Mouse (Mus musculus) embryonic facial prominence, embryonic 11.5 days (tissue): ENCODE data around the gene Faf1. TPM values are rescaled to one million over a fixed set of nuclear protein-coding genes. Genes with fewer than 3 reads are reported as not detected.

Experiments used
- ATAC-seq: fragments of 200-750 bp; cut with Nextera tagmentation; replicated peaks from 2 replicates; pipeline ENCODE4 v1.8.0; 2017; ENCODE audit warnings: low read depth; ENCODE audit not compliant: insufficient number of reproducible peaks, low FRiP score, low TSS enrichment
- DNase-seq: peaks from one replicate; pipeline ENCODE4 v3.0.0-alpha.2; 2015; ENCODE audit warnings: low spot score
- H3K27ac ChIP-seq: fragments of 300-500 bp; sonication (generic); replicated peaks from 2 replicates; pipeline ENCODE4 v1.5.1; 2014; ENCODE audit warnings: mild to moderate bottlenecking, low read depth, low read length, control low read depth
- H3K27me3 ChIP-seq: fragments of 300-500 bp; sonication (generic); 2 replicates; pipeline ENCODE4 v1.6.1; 2014; ENCODE audit warnings: mild to moderate bottlenecking, low read length, moderate library complexity, mixed read lengths; ENCODE audit not compliant: control insufficient read depth, insufficient read depth
- H3K36me3 ChIP-seq: fragments of 300-500 bp; sonication (generic); replicated peaks from 2 replicates; pipeline ENCODE4 v1.6.1; 2014; ENCODE audit warnings: low read depth, mild to moderate bottlenecking, low read length, moderate library complexity, mixed read lengths; ENCODE audit not compliant: control insufficient read depth, insufficient read depth
- H3K4me1 ChIP-seq: fragments of 300-500 bp; sonication (generic); 2 replicates; pipeline ENCODE4 v1.6.1; 2014; ENCODE audit warnings: low read length, mixed read lengths; ENCODE audit not compliant: control insufficient read depth, insufficient read depth
- H3K4me2 ChIP-seq: fragments of 300-500 bp; sonication (generic); 2 replicates; pipeline ENCODE4 v1.6.1; 2014; ENCODE audit warnings: low read depth, mild to moderate bottlenecking, control low read depth, low read length, moderate library complexity
- H3K4me3 ChIP-seq: fragments of 300-500 bp; sonication (generic); 2 replicates; pipeline ENCODE4 v1.5.1; 2014; ENCODE audit warnings: low read depth, low read length, control low read depth
- H3K9ac ChIP-seq: fragments of 300-500 bp; sonication (generic); replicated peaks from 2 replicates; pipeline ENCODE4 v1.6.1; 2014; ENCODE audit warnings: mild to moderate bottlenecking, control low read depth, low read length
- H3K9me3 ChIP-seq: fragments of 300-500 bp; sonication (generic); replicated peaks from 2 replicates; pipeline ENCODE4 v1.6.1; 2016; ENCODE audit warnings: mild to moderate bottlenecking, low read length, inconsistent platforms, mixed read lengths; ENCODE audit not compliant: control insufficient read depth
- WGBS: fragments of 180-500 bp; shearing (Covaris S2); extraction: QIAGEN DNeasy Blood & Tissue Kit; methylation state at CpG from one replicate; pipeline ENCODE4 v1.1.7; 2014; 5-methylcytosine and 5-hydroxymethylcytosine counted together
- polyA plus RNA-seq: library from polyadenylated mRNA; unstranded; fragments of >200 nt; fragmentation: Nextera tagmentation; extraction: Ambion mirVana; gene quantifications from 2 replicates; pipeline ENCODE4 v1.2.1, GENCODE M21; 2014

The Faf1 gene
- polyA plus RNA-seq, 1 experiment from 2014 or later: 47.2 TPM

- Histone ChIP-seq H3K27me3 (no peaks in the 10 kb centered on the region), H3K9ac (no peak overlapping the region), H3K9me3 (no peaks in the 10 kb centered on the region), H3K36me3 (no peaks in the 10 kb centered on the region), H3K4me1 (no peaks in the 10 kb centered on the region), H3K27ac (no peak overlapping the region), H3K4me3 (no peak overlapping the region), H3K4me2 (no peak overlapping the region)
- WGBS: 97% methylated on average over 1 of the region's 1 CpGs
- no peak for DNase-seq
- ATAC-seq: no peak
Observed at GRCm38 (mm10) chr4:110006044-110006443, 329.7 kb downstream of the Faf1 start.

Other genes with a start within 250 kb of the Faf1 start
- gene Rnf11, start 191.9 kb upstream of the Faf1 start, polyA plus RNA-seq: 48.3 and 50.8 TPM in 2 replicates
- not detected in 2 replicates for gene 4930522H14Rik, start 145.3 kb upstream of the Faf1 start, polyA plus RNA-seq
- gene Cdkn2c, start 9.4 kb upstream of the Faf1 start, polyA plus RNA-seq: 4.6 and 5.5 TPM in 2 replicates